Mouse (Mus musculus): ENCODE measurements around the gene Caprin1.

Gene Caprin1

DNA sequence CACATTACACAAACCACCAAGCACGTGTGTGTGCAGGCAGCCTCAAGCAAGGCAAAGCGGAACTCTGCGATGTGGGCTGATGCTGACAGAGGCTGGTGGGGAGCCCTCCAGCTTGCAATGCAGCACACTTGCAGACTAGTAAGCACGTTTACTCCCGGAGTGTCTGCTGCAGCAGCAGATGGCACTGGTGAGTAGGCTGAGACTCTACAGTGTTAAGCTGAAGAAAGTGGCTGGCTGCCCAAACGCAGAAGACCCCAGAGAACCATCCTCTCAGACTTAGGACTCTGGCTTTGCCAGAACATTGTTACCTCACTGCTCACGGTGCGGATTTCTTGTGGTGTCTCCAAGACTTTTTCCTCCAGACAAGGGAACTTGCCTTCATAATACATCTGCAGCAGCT lies 66.5 kb downstream of the Caprin1 start:
- DNase-seq (ENCODE audit: low read depth, low spot score): no peak

DNA sequence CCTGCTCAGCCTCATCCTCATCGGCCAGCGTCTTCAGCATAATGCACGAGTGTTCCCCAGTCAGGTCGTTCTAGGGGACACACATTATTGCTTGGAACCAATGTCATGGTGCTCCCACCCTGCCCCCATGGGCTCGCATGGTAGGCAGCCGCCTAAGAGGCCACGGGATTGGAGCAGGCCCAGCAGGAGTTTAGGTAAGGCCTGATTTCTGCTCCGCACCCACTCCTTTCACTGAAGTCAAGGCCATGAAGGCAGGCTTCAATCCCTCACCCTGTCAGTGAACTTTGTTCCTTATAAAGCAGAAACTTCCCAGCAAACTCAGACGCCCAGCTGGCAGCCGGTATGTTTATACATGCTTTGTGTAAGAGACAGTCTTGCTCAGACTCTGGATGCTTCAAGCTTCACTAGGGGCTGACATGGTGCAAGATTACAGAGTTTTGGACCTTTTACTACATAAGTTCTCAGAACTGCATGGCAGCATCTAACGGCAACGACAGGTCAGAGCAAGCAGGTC lies 69.4 kb downstream of the Caprin1 start:
- DNase-seq (ENCODE audit: low read depth, low spot score): peak; percentile 27

DNA sequence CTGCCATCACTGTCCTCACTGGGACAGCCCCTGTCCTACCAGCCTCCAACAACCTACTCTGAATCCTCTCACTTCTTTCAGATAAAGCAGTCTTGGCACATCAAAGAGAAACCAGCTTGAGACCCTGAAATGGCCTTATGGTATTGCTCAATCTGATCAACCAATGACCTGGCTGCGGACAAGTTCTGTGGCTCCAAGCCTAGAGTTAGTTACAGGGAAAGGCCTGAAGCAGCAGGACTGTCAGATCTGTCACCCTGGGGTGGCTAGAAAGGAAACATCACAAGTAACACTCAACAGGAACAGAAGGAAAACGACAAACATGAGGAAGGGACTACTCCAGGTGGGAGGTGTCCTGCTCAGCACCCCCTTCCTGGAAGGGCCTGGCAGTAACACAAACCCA lies 72.9 kb downstream of the Caprin1 start:
- DNase-seq (ENCODE audit: low read depth, low spot score): no peak

- DNase-seq (ENCODE audit: low read depth, low spot score): no peak
Observed at GRCm38 (mm10) chr2:103719292-103719646, 78.2 kb downstream of the Caprin1 start.

GRCm38 (mm10) chr2:103718594-103719291 lies 78.7 kb downstream of the Caprin1 start:
- DNase-seq (ENCODE audit: low read depth, low spot score): peak; percentile 86

GRCm38 (mm10) chr2:103714412-103714811 lies 83.0 kb downstream of the Caprin1 start:
- DNase-seq (ENCODE audit: low read depth, low spot score): no peak

- DNase-seq (ENCODE audit: low read depth, low spot score): no peak
Observed at GRCm38 (mm10) chr2:103713831-103714230, 83.6 kb downstream of the Caprin1 start.

Data from R1 (cell line).